Mouse (Mus musculus): ENCODE results near the gene Jagn1.

The Jagn1 gene

DNA sequence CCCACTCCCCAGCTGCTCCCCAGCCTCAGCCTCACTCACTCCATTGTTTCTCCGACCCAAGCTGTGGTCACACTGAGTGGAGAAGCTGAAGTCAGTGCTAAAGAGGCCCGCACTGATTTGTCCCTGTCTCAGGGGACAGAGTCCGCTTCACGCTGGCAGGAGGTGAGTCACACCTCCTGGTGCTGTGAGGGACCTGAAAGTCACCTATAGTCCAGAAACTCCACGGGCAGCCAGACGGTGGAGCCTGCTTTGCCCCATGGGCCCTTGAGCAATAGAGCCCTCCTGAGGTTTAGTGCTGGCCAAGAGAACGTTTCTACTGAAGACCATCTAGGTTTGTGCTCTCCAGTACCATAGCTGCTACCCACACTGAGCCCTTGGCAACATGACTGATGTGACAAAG lies 7.7 kb upstream of the Jagn1 start:
- DNase-seq (ENCODE audit: low read depth, low spot score), result no peak

DNA sequence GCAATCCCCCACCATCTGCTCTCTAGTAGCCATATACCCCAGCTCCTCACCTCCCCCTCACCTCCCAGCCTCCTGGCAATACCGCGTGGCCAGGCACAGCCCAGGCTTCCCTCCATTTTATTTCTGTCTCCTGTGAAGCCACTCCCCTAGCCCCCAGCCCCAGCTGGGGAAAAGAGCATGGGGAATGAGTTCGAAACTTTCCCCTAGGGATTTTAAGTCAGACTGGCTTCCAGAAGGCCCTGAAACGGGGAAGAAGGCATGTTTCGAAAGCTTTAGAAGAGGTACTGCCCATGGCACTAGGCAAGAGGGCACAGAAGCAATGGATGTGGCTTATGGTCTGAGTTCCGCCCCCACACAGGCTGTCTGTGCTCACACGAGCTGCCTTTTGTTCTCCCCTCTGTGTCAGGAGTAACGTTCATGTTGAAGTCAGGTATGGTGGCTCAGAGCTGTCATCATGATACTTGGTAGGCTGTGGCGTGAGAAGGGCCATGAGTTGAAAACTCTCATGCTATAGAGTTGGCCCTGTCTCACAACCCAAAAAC lies 6.6 kb upstream of the Jagn1 start, which contains the start of gene Cidec:
TSS of gene Cidec (minus strand) at position 97 of the 542 bp plus-strand sequence.
- no peak for DNase-seq (ENCODE audit: low read depth, low spot score)

DNA sequence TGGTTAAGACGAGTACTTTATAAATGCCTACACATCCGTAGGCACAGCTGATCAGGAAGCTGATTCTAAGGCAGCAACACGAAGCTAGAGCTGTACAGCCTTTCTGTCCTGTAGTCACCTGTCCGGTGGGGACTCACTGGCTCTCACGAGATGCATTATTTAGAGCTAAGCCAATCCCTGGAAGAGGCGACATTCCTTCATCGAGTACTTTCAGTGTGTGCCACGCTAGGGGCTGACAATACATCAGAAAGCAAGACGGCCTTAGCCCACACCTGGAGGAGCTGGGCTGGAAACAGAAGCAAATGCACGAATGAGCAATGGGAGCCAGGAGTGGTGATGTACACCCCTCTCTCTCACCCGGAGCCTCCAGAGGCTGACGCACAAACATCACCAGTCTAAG lies 5.2 kb upstream of the Jagn1 start:
- DNase-seq (ENCODE audit: low read depth, low spot score), result no peak

DNA sequence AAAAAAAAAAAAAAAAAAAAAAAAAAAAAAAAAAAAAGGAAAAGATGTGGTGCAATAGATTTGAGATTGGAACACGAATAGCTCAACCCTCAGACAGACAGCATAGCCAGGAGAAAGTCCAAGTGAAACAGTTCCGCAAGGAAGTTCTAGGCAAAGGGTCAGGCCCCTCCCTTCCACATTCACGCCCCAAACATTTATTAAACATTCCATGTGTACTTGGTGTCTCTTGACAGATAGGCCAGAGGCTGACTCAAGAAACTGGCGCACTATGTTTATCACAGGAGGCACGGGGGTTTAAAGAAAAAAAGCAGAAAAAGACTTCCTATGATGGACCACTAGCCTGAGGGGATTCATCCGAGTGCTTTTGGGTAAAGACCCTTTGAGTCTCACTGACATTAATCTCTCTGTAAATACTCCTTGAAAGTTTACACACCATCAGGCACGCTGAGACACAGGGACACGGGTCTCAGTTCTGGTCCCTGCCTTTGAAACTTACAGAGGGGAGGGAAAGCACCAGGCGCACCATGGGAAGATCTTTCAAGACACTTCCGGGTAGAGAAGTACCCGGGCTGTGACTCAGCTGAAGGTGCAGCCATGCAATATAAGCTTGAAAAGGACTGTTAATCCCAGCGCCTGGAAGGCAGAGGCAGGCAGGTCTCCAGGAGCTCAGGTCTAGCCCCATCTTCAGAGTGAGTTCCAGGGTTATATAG lies 3.5 kb upstream of the Jagn1 start:
- DNase-seq (ENCODE audit: low read depth, low spot score), result peak; percentile 69

DNA sequence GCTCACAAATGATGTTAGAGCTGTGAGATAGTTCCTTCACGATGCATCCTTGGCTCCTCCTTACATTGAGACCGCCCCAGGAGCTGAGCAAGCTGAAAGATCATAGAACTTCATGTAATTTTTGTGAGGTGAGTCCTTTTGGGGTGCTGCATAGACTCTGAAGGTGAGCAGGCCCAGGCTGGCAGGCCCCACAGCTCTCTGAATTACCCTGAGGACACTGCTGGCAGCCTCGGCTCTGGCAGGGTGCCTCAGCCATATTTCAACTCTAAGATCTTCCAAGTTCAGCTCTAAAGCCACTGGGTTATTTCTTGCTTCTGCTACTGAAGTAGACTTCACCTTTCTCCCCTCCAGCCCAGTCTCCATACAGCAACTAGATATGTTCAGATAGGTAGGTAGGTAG lies 1.7 kb upstream of the Jagn1 start:
- DNase-seq (ENCODE audit: low read depth, low spot score), result no peak

DNA sequence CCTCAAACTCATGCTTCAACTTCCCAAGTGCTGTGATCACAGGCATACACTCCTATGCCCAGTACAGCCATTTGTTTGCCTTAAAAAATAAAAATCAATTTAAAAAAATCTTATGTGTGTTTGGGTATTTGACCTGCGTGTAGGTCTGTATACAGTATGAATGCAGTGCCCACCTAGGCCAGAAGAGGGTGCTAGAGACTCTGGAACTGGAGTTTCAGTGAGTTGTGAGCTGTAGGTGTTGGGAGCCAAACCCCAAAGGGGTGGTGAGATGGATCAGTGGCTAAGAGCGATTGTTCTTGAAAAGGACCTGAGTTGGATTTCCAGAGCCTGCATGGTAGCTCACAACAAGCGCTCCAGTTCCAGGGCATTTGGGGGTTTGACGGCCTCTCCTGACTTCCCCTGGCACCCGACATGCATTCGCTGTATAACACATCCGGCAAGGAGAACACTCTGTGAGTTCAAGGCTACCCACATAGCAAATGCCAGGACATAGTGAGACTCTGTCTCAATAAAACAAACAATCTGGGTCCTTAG lies 1.2 kb upstream of the Jagn1 start:
- DNase-seq (ENCODE audit: low read depth, low spot score), result peak; percentile 97

DNA sequence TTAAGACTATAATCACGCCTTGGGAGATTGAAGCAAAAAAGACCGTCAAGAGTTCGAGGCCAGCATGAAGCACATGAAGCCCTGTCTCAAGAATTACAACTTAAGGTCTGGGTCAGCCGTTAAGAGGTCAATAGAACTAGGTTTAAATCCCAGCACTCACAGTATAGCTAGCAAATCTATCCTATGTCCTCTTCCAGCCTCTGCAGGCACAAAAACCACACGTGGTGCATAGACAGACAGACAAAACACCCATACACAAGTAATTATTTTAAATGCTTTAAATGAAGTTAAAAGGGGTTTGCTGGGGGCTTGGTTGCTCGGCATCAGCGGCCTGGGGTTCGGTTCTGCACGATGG lies 305 bp upstream of the Jagn1 start:
- no peak for DNase-seq (ENCODE audit: low read depth, low spot score)

DNA sequence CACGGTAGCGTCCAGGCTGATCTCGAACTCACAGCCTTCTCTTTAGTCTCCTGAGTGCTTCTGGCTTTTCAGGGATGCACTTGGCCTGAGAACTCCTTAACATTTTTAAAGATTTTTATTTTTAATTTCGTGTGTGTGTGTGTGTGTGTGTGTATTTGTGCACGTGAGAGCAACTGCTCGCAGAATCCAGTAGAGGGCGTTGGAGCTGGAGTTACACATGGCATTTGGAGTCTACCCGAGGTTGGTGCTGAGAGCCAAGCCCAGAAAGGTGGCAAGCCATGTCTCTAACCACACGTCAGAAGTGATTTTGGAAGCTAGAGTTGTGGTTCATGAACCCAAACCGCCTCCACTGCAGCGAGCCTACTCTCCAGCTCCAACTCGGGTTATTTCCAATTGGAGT lies 722 bp downstream of the Jagn1 start:
- DNase-seq (ENCODE audit: low read depth, low spot score), result peak; percentile 62

DNA sequence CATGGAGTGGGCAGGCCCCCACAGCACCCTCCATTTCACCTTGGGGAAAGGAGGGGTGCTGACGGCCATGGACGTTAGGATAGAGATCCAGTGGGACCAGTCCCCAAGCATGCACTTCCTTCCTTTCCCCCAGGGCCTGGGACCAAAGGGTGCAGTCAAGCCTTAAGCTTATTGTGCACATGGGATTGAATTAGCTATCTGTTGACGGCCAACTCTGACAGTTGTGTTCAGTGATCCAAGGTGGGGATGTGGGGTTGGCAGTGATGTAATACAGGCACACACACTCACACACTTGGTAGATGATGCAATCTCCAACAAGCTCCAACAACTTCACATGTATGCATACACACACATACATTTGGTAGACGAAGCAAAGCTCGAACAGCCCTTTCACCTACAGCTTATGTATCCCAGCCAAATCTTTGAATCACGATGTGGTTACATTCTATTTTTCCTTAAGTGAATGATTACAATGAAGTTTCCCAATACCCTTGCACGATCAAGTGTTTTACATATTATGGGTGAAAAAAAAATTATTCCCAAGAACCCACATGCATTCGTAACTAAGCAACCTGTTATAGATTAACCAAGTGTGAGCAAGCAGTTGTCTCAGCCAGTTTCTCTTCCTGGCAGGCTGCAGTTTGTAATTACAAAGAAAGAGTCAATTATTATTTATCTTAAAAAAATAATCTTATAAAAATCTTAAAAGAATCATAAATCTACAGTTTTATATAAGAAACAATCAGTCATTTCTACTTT lies 2.0 kb downstream of the Jagn1 start:
- DNase-seq (ENCODE audit: low read depth, low spot score), result no peak

DNA sequence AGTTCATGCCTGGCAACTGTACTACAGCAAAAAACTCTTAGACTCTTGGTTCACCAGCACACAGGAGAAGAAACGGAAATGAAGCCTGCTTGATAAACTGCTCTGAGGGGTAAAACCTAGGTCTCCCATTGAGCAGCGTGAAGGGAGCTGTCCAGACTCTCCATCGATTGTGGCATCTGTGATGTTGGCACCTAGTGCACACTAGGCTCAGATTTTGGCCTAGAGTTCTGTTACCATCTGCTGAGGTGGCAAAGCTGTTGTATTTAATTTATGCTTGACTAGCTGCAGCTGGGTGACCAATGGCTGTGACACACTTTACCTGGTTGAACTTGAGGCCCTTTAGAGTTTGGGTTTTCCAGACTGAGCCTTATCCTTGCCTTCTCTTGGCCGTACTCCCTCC lies 5.3 kb downstream of the Jagn1 start:
- no peak for DNase-seq (ENCODE audit: low read depth, low spot score)

DNA sequence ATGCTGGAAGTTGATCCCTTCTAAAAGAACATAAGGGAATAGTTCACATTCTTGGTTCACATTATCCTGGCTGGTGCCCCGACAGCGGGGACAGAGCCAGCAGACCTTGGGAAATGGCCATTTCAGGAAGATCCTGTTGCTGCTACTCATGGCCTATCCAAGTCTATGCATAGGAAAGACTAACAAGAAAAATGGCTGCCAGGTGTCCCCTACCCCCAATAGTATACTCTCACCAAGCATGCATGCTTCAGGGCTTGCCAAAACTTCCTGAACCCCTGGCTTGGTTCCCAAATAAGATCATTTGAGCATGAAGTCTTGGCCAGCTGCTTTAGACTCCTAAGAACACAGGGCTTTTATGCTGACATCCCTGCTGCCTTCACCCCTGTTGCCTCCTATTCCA lies 9.5 kb downstream of the Jagn1 start:
- no peak for DNase-seq (ENCODE audit: low read depth, low spot score)

DNA sequence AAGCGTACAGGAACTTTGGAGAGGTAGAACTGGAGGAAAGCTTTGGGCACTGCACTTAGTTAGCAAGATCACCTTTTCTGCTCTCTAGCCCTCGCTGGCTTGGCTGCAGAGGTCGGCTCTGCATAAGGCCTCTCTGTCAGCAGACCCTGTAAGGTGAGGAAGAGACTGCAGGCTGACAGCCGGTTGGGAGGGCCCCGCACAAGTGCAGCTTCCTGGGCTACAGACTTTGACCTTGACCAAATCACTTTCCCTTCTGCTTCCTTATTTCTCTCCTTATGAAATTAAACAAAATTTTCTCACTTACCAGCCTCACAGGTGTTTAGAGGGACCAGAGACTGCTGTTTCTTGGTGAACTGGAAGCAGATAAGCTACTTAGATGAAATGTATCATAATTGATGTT lies 12.6 kb downstream of the Jagn1 start:
- no peak for DNase-seq (ENCODE audit: low read depth, low spot score)

DNA sequence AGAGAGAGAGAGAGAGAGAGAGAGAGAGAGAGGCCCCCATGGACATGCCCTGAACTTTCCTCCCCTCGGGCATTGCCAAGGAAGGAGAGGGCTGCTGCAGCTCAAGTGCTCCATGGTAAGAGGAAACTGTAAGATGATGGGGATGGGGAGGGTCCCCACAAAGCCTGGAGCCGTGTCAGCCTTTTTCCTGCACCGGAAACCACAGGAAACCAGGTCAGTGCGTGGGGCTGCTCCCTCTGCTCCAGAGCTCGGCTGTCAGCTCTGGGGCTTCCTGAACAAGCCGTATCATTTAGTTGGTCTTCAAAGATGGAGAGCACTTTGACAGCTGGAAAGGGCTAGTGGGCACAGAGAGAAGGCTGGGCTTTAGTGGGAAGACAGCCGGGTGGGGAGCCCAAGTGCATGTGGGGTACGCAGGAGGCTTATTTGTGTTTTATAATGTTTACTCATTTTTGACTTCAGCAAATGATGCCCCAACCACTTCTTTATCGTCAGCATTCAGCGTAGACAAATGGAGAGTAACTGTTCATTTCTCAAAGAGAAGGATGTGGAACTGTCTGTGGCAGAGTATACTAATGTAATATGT lies 15.7 kb downstream of the Jagn1 start, which contains the start of gene Il17re:
TSS of gene Il17re (plus strand) at position 533 of the 583 bp plus-strand sequence.
- no peak for DNase-seq (ENCODE audit: low read depth, low spot score)

DNA sequence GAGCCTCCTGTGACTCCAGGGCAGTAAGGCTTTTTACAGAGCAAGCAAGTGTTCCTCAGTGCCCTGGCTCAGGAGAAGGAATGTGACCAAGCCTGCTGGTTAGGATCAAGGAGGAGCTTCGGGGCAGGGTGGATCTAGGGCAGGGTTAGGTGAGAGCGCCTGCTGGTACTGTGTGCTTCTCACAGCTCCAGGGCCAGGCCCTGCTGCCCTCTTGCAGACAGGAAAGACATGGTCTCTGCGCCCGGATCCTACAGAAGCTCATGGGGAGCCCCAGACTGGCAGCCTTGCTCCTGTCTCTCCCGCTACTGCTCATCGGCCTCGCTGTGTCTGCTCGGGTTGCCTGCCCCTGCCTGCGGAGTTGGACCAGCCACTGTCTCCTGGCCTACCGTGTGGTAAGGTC lies 16.3 kb downstream of the Jagn1 start:
- DNase-seq (ENCODE audit: low read depth, low spot score), result no peak

DNA sequence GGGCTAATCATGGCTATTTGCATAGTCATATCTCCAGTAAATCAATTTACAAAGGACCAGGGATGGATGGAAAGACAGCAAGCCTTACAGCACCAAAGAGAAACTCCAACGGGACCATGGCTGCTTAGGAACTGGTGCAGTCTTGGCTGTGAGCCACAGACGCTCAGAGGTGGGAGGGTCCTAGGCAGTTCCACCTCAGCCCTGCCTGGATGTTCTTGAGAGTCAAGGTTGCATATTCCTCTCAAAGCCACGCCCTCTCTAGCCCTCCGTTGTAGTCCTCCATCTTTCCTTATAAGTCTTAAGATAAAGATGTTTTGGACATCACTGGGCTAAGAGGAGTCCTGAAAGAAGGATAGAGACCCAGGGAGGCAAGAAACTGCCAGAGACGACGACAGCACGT lies 21.7 kb downstream of the Jagn1 start:
- no peak for DNase-seq (ENCODE audit: low read depth, low spot score)

DNA sequence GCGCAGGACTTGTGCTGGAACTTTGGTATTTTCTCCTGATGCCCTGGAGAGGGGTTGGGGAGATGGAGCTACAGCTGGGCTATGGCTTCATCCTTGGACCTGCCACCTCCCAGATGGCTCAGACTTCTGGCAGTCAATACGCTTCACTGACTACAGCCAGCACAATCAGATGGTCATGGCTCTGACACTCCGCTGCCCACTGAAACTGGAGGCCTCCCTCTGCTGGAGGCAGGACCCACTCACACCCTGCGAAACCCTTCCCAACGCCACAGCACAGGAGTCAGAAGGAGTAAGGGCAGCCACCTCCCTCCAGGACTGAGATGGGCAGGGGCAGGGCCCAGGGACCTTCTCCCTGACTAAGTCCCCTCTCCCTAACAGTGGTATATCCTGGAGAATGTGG lies 23.2 kb downstream of the Jagn1 start:
- no peak for DNase-seq (ENCODE audit: low read depth, low spot score)

DNA sequence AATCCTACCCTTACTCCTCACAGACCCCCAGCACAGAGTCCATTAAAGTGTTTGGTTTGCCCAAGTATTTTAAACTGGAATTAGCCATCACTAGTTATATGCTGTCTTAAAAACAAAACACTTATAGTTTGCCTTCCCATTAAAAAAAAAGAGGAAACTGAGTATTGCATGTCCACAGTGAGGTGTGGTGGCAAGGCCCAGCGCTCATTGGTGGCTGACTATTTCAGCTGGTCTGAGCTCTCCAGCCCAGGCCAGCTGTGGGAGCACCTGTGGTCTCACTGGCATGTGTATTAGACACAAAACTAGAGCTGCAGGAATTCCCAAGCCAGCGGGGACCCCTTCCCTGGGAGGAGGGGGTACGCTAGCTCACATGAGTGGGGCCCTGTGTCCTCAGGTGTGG lies 26.1 kb downstream of the Jagn1 start:
- no peak for DNase-seq (ENCODE audit: low read depth, low spot score)

DNA sequence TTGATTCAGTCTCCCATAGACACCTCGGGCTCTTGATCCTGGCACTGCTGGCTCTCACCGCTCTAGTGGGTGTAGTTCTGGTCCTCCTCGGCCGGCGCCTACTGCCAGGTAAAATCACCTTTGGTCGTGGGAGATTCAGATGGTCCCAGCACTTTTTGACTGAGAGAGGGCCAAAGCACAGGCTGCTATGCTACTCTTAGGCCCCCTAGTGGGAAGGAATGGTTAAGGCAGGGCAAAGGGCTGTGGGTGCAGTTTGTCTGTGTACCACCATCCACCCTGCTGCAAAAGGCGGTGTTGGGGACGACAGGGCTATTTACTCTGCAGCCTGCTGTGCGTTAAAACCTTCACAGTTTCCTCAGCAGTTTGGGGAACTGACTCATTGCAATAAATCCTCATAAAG lies 26.7 kb downstream of the Jagn1 start:
- peak; percentile 88 for DNase-seq (ENCODE audit: low read depth, low spot score)

DNA sequence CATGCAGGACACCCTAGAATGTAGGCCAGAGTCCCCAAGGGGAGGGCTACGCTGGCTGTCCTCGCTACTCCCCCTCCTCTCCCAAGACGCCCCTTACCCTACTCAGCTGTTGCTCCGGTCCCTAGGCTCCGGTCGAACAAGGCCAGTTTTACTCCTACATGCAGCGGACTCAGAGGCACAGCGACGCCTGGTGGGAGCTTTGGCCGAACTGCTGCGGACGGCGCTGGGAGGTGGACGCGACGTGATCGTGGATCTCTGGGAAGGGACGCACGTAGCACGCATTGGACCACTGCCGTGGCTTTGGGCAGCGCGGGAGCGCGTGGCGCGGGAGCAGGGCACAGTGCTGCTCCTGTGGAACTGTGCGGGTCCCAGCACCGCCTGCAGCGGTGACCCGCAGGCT lies 27.1 kb downstream of the Jagn1 start:
- DNase-seq (ENCODE audit: low read depth, low spot score), result peak; percentile 42

DNA sequence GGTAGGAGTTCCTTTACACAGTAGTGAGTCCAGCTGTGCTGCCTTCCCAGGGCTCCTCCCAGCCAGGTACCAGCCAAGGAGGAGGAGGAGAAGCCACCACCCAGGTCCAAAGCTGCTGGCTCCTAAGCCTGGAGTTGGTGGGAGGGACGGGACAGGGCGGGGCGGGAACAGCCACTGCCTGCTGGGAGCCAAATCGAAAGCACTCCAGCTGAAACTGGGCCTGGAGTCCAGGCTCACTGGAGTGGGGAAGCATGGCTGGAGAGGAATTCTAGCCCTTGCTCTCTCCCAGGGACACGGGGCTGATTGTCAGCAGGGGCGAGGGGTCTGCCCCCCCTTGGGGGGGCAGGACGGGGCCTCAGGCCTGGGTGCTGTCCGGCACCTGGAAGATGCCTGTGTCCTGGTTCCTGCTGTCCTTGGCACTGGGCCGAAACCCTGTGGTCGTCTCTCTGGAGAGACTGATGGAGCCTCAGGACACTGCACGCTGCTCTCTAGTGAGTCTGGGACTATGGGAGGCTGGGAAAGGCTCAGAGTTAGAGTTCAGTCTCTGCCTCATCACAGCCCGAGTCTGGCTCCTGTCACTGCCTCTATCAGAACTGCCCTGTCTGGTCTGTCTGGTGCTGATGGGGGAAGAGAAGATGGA lies 29.0 kb downstream of the Jagn1 start, which contains the start of gene Il17rc:
TSS of gene Il17rc (plus strand) at position 131 of the 640 bp plus-strand sequence.
- peak; percentile 89 for DNase-seq (ENCODE audit: low read depth, low spot score)

DNA sequence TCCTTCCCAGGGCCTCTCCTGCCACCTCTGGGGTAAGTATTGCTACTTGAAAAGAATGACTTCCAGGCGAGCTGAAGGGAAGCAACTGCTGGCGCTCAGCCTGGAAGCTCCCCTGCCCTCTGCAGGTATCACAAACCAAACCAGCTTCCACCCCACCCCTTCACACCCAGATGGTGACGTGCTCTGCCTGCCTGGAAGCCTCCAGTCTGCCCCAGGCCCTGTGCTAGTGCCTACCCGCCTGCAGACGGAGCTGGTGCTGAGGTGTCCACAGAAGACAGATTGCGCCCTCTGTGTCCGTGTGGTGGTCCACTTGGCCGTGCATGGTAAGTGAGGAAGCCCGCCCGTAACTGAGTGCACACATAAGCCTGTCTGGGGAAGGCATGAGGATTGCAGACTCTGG lies 29.7 kb downstream of the Jagn1 start:
- DNase-seq (ENCODE audit: low read depth, low spot score), result peak; percentile 43

DNA sequence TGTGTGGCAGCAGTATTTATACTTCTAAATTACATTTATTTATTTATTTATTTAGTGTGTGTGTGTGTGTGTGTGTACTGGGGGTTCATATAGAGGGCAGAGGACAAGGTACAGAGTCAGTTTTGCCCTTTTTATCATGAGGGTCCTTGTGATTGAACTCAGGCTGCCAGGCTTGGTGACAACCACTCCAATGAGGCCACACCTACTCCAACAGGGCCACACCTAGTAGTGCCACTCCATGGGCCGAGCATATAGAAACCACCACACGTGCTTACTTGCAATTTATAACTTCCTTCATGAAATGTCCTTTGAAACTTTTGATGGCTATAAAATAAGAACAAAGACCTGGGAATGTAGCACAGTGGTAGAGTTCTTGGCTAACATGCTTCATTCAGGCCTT lies 30.9 kb downstream of the Jagn1 start:
- DNase-seq (ENCODE audit: low read depth, low spot score), result no peak
